Mouse (Mus musculus) C2C12 (cell line): ENCODE measurements around the gene Commd1.

Source experiments
- CEBPB ChIP-seq: IDR thresholded peaks from one replicate; pipeline ENCODE4 v1.6.1; 2011; ENCODE audit warnings: low read depth, mild to moderate bottlenecking, control low read depth, moderate library complexity
- CTCF ChIP-seq: IDR thresholded peaks from one replicate; pipeline ENCODE4 v1.5.1; 2011; ENCODE audit not compliant: control insufficient read depth, insufficient read depth, insufficient read length
- FOSL1 ChIP-seq: IDR thresholded peaks from one replicate; pipeline ENCODE4 v1.8.0; 2011; ENCODE audit warnings: mild to moderate bottlenecking, low read length; ENCODE audit not compliant: poor library complexity, insufficient read depth, severe bottlenecking
- MAX ChIP-seq: IDR thresholded peaks from one replicate; pipeline ENCODE4 v1.6.1; 2011; ENCODE audit warnings: mild to moderate bottlenecking, control low read depth
- MYOD1 ChIP-seq: IDR thresholded peaks from one replicate; pipeline ENCODE4 v1.6.1; 2011; ENCODE audit warnings: low read depth; ENCODE audit not compliant: control insufficient read depth, insufficient read length
- MYOG ChIP-seq: IDR thresholded peaks from one replicate; pipeline ENCODE4 v1.6.1; 2011; ENCODE audit not compliant: control insufficient read depth, insufficient read length; ENCODE audit errors: extremely low read depth
- USF1 ChIP-seq: IDR thresholded peaks from one replicate; pipeline ENCODE4 v1.6.1; 2011; ENCODE audit warnings: low read depth, mild to moderate bottlenecking, control low read depth, moderate library complexity

DNA sequence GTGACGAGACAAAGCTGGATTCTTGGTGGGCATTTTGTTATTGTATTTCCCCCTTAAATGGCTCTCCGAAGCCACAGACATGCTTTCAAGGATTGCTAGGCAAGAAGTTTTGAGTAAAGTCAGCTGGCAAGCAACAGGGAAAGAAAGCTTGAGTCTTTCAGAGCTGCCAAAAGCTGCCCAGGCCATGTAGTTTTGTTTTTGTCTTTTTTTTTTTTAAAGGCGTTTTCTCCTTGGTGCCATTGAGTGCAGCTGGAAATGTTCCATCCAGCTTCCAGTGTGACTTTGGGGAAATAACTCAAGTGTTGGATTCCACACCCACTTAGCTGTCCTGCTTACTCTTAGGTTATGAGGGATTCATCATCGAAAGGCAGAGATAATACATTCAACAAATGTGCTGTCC lies 120.9 kb downstream of the Commd1 start:
- TF ChIP-seq CTCF (no peak), USF1 (no peak), MYOG (no peak), MYOD1 (no peak), FOSL1 (no peak), CEBPB (no peak), MAX (no peak)
